Mouse (Mus musculus): ENCODE results near the gene Ccdc102a.

Gene Ccdc102a

DNA sequence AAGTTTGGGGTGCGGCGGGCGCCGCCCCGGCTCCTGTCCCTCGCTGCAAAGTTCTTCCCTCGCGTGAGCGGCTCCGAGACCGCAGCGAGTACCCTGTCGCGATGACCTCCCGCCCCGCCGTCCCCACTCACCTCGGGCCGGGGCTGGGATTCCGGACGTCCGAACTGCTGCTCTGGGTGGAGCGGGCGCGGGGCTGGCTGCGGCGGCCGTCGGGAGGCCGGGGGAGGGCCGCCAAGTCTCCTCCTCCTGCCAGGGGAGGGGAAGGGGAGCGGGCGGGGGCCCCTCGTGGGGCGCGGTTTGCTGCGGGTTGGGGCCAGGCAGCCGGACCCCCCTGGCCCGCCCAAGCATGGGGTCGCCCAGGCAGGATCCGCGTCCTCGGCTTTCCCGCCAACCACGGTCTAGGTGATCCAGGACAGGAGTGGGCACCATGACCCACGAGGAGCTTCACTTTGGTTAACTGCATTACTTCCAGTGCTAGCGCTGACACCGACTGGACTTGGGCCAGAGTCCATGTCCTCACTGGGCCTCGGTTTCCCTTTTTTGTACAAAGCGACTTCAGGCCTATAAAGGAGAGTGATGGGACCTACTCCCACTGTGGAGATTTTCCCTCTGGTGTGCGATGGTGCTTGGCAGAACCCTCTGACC lies at the start of gene Ccdc102a:
TSS of gene Ccdc102a (minus strand) at position 248 of the 645 bp plus-strand sequence.
- ATAC-seq (ENCODE audit: insufficient number of reproducible peaks, low FRiP score, low TSS enrichment): no peak

DNA sequence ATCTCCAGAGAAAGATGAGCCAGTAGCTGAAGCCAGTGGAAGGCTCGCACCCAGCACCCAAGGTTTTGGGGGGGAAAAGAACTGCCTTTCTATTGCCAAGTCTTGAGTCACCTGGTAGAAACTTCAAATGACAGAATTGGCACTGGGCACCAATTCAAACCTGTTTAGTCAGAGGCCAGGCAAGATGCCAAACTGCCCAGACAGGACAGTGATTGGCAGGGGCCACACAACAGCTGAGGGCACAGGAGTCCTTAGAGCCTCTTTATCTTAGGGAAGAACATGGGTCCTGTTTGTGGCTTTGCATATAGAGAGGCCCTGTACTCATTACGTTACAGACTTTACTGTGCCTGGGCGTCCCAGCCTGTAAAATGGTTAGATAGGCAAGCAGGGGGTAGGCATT lies 49.7 kb upstream of the Ccdc102a start:
- ATAC-seq (ENCODE audit: insufficient number of reproducible peaks, low FRiP score, low TSS enrichment): no peak

DNA sequence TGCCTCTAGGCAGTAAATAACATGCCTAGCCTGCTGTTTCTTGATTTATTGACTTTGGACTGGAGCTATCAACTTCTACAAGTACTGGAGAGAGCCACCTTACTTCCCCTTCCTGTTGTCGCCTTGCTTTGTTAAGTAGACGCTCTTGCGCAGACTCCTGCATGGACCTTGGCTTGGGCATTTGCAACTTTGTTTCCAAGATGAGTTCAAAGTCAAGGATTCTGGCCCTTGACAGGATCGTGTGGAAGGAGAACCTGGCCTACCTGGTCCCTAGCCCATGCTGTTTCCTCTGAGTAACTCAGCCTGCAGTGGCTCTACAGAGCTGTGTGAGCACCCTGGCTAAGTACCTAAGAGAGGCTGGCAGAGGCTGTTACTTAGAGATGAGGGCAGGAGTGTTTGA lies 49.2 kb upstream of the Ccdc102a start:
- ATAC-seq (ENCODE audit: insufficient number of reproducible peaks, low FRiP score, low TSS enrichment): no peak

DNA sequence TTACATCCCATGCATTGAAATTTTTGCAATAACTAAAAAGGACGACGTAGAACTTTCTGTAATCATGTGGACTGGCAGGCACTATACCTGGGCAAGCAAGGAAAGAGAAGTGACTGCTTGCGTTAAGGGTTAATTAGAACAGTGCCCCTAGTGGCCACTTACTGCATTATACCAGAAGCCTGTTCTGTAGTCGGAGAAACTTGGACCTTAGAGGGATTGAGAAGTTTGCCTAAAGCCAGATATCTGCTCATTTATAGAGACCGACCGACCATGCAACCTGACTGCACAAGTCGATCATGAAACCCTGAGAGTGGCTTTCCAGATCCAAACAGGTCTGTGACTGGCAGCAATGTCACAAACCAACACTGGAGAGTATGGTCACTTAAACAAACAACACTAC lies 48.7 kb upstream of the Ccdc102a start:
- ATAC-seq (ENCODE audit: insufficient number of reproducible peaks, low FRiP score, low TSS enrichment): no peak

DNA sequence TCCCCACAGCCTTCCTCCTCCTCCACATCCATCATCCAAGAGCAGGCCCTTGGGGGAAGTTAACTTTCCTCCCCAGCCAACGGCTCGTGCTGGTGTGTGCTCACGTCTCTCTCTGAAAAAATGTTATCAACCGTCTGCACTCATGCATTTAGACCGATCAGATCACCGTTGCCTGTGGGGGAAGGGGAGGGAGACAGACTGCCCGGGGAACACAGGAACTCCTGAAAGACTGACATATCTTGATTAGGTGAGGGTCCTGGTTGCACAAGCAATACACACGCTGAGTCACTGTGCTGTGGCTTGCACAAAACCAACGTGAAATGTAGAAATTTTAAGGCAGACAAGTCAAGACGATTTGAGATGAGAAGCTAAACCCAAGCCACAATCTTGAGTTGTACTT lies 46.9 kb upstream of the Ccdc102a start:
- ATAC-seq (ENCODE audit: insufficient number of reproducible peaks, low FRiP score, low TSS enrichment): no peak

DNA sequence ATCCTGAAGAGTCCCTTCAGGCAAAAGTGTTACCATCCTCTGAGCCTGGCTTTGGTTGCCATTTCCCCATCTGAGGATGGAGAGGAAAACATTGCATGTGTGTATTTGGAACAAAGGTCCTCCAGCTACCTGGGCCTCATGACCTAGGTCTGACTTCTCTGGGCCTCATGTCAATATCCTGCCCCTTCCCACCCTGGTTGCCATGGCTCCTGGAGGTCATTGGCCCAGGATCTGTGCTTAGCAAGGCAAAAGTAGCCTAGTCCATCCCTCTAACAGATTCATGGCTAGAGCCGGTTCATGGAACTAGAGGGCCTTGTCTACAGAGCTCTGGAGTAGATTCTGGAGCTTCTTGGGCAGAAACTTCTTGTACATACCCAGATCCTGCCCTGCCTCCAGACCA lies 44.3 kb upstream of the Ccdc102a start:
- no peak for ATAC-seq (ENCODE audit: insufficient number of reproducible peaks, low FRiP score, low TSS enrichment)

DNA sequence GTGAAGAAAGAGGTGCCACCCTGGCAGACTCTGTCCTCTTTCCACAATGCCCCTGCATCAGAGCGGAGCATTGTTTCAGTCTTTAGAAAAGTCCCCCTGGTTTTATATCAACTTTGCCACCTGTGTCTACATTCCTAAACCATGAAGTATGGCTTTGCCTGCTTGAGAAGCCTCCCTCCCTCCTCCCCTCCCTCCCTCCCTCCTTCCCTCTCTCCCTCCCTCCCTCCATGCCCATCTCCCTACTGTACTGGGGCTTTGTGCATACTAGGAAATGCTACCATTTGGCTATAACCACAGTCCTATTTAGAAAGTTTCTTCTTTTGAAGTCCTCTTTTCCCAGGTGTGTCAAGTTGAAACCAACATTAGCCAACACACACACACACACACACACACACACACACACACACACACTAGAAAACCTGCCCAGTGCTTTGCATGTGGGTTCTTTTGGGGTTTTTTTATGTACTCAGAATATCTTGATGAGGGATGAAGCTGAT lies 38.2 kb upstream of the Ccdc102a start:
- no peak for ATAC-seq (ENCODE audit: insufficient number of reproducible peaks, low FRiP score, low TSS enrichment)

DNA sequence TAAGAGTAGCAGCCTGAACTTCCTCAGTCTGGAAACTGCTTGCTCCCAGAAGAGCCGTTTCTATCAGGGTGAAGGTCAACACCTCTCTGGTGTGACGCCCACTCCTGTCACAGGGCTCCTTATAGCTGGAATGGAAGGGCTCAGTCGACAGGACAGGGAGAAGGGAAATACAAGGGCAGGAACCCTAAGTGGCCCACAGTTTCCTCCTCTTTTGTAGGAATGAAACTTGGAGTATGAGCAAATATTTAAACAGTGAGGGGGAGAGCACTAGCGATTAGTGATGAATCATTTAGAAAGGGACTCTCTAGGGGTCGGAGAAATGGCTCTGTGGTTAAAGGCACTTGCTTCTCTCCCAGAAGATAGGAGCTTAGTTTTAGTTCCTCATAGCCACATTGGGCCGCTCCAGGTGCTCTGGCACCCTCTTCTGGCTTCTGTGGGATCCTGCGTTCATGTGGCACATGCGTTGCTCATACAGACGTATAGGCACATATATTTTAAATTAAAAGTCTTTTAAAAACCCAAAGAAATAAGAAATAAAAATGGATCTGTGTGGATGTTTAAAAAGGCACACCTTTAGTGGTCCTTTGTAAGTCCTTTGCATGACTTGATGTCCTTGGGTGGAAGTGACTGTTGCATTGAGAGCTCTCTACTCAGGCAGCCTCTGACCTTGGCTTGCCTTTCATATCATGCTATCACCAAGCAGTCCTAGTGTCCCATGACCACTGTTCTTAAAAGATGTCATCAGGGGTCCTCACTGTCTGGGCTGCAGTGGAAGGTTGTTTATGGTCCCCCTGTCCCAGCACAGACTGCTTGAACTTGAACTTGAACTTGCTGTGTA lies 37.2 kb upstream of the Ccdc102a start:
- no peak for ATAC-seq (ENCODE audit: insufficient number of reproducible peaks, low FRiP score, low TSS enrichment)

DNA sequence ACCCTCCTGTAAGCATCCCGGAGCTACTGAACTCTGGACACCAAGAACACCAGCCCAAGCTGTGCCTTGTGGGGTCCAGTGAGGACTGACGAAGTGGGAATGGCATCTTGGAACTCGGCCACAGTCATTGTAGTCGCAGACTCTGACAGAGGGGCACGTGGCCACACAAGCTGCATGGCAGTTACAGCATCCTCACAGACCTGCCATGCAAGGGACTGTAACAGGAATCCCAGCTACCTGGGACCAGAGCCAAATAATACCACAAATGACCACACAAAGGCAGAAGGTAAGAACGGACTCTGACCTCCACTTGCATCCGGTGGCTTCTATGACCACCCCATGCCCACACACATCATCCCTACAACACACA lies 36.5 kb upstream of the Ccdc102a start:
- no peak for ATAC-seq (ENCODE audit: insufficient number of reproducible peaks, low FRiP score, low TSS enrichment)

DNA sequence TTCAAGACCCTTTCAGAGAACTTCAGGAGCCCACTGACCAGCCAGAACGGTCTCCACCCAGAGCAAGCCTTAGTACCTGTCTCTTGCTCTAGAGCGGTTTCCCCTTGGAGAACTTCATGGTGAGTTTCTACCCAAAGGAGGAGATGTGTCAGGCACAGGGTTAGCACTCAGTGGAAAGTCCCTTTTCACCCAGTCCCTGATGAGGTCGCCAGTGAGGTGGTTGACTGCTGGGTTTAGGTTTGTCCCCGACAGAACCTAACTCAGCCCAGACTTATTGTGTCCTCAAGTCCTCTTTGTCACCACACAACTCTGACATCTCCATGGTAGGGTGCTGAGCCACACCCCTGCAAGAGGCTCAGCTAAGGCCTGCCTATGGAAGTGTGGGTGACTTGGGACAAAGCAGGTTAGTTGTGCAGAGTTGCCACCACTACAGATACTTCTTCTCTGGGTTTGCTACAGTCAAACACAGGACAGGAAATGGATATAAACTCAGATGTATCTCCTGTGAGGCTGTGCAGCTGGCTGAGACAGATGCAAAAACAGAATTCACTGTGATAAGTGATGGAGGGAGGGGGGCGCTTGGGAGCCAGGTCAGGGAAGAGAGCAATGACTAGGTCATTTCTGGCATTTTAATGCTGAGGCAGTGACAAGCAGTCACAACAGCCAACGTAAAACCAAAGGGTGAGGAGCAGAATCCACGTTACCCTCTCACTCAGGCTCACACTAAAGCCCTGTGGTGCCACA lies 35.9 kb upstream of the Ccdc102a start:
- ATAC-seq (ENCODE audit: insufficient number of reproducible peaks, low FRiP score, low TSS enrichment): no peak

DNA sequence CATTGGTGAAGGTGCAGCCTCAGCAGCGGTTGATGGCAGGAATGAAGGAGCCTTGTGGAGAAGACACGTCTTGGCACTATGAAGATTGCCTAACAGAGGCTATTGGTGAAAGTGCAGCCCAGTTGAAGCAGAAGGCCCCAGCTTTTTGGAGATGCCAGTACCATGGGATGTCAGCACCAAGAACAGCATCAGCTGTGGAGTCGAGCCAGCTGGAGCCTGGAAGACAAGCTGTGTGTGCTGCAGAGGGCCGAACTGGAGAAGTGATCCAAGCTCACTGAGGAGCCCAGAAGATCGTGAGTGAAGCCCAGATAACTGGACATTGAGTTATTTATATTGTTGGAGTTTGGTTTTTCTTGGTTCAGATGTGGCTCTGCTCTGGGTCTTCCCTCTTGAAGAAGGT lies 34.2 kb upstream of the Ccdc102a start:
- ATAC-seq (ENCODE audit: insufficient number of reproducible peaks, low FRiP score, low TSS enrichment): no peak

DNA sequence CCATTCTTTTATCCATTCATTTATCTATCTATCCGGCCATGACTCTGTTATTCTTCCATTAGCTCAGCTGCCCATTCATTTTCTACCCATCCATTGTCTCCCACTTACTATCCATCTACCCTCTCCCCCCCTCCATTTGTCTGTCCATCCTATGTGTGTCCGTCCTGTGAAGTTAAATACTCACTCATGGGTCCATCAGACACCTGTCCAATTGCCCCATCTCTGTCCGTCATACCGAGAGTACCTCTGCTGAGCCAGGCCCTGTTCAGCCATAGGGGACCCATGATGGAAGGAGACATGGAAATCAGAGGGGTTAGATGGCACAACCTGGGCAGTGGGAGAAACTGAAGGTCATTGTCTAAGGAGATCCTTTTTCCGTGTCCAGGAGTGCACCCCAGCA lies 32.6 kb upstream of the Ccdc102a start:
- ATAC-seq (ENCODE audit: insufficient number of reproducible peaks, low FRiP score, low TSS enrichment): 0 out of 2 replicates have a peak, but pooled peaks have one; percentile 55

DNA sequence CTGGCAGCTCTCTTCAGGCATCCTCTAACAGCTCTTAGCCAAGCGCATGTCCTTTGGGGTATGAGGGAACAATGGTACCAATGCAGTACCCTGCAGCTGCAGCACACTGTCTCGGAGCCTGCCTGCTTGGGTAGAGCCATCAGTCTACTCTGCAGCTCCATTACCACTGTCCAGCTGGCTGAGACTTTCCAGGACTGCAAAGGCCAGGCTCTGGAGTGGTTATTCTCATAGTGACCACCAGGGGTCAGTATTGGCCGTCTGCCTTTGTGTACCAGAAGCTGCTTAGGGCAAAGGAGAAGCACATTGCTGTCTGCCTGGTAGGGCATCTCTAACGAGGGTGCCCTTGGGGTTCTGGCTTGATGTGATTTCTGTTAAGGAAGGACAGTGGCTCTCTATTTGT lies 32.1 kb upstream of the Ccdc102a start:
- peak; percentile 81 for ATAC-seq (ENCODE audit: insufficient number of reproducible peaks, low FRiP score, low TSS enrichment)

DNA sequence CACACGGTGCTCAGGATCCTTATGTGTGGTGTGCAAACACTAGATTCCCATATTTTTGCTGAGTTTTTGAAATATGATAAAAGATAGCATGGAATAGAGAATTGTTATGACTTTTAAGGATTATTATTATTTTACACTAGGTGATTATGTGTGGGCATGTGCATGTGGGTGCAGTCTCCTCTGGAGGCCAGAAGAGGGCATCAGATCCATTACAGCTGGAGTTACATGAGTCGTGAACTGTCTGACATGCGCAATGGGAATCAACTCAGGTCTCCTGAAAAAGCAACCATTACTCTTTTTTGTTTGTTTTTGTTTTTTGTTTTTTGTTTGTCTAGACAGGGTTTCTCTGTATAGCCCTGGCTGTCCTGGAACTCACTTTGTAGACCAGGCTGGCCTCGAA lies 31.1 kb upstream of the Ccdc102a start:
- ATAC-seq (ENCODE audit: insufficient number of reproducible peaks, low FRiP score, low TSS enrichment): no peak

DNA sequence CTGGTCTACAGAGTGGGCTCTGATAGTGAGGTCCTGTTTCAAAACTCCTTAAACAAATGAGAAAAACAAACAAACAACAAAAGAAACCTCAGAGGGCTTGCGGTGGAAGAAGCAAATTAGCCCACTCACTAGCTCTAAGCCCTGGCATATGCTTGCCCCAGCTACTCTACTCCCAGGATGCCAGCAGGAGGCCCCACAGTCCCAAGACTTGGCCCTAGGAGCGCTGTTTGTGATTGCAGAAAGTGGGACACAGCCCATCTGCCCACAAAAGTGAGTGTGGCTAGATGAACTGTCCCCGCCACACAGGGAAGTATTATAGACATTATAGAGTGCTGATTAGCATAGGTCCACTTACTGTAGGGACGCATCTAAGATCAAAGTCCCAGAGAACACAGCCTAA lies 30.5 kb upstream of the Ccdc102a start:
- no peak for ATAC-seq (ENCODE audit: insufficient number of reproducible peaks, low FRiP score, low TSS enrichment)

DNA sequence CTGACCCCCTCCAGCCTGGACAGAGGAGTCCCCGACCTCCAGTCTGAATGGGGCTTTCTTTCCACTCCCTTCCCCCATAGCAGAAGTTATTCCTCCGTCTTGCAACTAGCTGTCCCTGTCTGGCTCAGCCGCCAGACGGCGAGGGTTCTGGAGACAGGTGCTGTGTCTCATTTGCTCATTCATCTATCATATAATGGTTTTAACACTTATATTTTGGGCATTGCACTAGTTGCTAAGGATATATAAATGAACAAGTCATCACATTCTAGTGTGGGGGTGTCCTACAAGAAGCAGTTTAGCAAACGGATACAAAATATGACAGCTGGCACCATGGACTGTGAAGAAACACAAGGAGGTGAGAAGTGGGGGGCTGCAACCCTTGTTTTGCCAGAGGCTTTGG lies 27.3 kb upstream of the Ccdc102a start:
- ATAC-seq (ENCODE audit: insufficient number of reproducible peaks, low FRiP score, low TSS enrichment): no peak

DNA sequence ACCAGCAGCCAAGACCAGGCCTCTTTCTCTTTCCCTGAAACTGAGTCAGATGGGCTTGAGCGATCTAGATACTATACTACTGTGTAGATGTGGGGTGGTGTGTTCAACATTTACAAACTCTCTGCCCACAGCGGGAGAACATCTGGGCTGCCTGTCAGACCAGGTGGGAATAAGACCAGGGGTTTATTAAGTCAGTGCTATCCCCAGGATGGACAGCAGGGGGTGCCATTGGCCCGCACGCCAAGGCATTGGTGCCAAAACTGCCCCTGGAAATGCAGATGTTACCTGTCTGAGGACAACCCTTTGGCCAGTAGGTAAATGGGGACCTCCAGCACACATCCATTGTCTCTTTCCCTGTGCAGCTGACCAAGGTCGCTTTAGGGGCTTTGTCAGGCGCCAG lies 24.7 kb upstream of the Ccdc102a start:
- no peak for ATAC-seq (ENCODE audit: insufficient number of reproducible peaks, low FRiP score, low TSS enrichment)

DNA sequence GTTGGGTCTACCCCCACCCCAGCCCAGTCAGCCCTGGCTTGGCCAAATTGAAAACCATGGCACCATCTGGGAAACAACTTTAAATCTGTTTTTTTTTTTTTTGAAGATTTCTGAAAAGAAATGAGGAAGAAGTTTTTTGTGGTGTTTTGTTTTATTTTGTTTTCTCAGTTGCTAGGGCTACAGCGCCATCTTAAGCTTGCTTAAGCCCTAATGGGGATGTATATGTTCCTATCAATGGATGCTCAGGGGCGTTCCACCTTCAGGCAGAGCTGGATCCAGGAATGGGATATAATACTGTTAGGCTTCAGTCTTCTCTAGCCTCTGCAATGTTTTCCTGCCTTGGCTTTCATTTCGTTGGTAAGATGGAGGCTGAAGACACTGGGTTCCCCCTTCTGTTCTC lies 17.3 kb upstream of the Ccdc102a start:
- ATAC-seq (ENCODE audit: insufficient number of reproducible peaks, low FRiP score, low TSS enrichment): no peak

DNA sequence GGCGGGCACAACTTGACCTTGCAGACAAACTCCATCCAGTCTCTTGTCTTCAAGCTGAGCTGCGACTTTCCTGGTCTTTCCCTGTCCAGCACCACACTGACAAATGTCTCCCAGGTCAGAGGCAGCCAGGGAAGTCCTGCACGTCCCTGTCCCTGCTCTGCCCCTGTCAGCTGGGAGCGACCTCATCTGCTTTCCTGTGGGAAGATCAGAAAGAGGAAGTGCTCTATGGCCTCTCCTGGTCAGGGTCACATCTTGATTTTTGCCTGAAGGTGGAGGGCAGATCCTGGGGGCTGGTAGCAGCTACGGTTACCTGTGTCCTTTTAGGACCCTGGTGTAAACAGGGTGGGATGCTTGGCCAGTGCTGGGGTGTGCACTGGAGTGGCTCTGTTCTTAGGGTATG lies 16.0 kb upstream of the Ccdc102a start:
- ATAC-seq (ENCODE audit: insufficient number of reproducible peaks, low FRiP score, low TSS enrichment): no peak

DNA sequence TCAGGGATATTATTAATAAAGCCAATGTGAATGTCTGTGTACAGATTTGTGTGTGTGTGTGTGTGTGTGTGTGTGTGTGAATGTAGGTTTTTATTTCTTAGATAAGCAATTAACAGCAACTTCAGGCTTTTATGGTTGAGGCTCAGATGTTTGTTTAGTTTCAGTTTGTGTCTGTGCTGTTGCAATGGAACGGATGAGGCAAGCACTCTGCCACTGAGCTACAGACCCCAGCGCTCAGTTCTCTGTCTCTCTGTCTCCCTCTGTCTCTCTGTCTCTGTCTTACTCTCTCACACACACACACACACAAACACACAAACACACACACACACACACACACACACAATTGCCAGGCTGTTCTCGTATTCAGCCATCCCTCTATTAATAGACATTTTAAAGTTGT lies 10.3 kb upstream of the Ccdc102a start:
- ATAC-seq (ENCODE audit: insufficient number of reproducible peaks, low FRiP score, low TSS enrichment): no peak

DNA sequence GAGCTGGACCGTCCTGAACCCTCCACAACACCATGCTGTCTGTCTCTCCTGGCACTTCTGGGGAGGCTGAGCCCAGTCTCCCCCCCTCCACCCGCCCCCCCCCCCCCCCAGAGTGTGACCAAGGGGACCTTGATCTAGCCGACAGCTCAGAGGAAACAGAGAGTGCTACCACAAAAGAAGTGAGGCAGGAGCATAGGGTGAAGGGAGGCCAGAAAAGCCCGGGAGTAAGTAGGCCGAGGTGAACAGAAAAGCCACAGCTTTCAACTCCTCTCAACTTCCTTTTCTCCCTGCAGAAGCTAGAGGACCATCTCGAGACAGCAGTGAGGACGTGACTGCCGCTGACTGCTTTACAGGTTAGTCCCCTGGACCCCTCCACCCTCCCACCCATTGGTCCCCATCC lies 5.5 kb upstream of the Ccdc102a start, which contains the start of gene Adgrg5:
TSS of gene Adgrg5 (plus strand) at position 290 of the 400 bp plus-strand sequence.
- ATAC-seq (ENCODE audit: insufficient number of reproducible peaks, low FRiP score, low TSS enrichment): no peak

Data from cerebellum, adult (tissue).